Mouse (Mus musculus): ENCODE results near the gene Dnajc12. TPM values are rescaled to one million over a fixed set of nuclear protein-coding genes. Genes with fewer than 3 reads are reported as not detected.
"Not testable (repeated sequence)": the region's sequence is repeated elsewhere in the genome, so short reads cannot be mapped to it uniquely, and the experiment has no call there.

The Dnajc12 gene
- total RNA-seq, 4 experiments from 2014 or later = 25.0 to 33.4 (median 27.9) TPM

DNA sequence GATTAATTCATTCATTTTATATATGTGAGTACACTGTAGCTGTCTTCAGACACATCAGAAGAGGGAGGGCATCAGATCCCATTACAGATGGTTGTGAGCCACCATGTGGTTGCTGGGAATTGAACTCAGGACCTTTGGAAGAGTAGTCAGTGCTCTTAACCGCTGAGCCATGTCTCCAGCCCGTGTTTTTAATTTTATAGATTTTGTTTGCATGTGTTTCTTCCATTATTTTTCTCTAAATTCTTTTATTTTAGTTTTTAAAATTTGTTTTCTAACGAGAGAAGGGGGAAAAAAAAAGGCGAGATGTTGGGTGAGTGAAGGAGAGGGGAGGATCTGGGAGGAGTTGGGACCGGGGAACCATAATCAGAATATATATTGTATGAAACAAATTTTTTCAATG lies 3.7 kb downstream of the Dnajc12 start:
- DNase-seq (ENCODE audit: low spot score in 2 of 2) = not testable (repeated sequence)

- DNase-seq (ENCODE audit: low spot score in 2 of 2) = peak; percentile 72 to 81
Measured at GRCm38 (mm10) chr10:63386444-63386843, 4.2 kb downstream of the Dnajc12 start.

DNA sequence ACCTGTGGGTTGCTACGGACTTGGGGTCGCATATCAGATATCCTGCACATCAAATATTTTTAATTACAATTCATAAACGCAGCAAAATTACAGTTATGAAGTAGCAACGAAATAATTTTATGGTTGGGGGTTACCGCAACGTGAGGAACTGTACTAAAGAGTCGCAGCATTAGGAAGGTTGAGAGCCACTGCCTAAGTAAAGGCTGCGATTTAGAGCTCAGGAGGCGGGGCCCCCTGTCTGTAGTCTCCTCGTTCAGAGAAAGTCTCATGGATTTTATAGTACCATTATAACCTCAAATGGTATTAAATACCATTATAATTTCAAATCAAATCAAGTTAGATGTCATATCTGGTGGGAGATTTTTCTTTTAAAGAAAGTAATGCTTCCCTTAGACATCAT lies 4.7 kb downstream of the Dnajc12 start:
- DNase-seq (ENCODE audit: low spot score in 2 of 2) = no peak

DNA sequence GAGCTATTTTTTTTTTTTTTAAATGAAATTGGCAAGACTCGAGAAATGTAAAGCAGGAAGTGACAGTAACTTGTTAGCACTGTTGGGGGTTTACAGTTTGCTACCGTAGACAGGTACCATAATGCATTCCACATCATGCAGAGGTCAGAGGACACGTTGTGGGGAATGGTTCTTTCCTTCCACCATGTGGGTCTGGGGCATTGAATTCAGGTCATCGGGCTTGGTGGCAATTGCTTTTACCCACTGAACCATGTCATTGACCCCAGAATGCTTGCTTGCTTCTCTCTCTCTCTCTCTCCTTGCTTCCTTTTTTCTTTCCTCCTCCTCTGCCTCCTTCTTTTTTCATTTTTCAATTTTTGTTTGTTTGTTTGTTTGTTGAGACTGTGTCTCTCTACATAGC lies 6.7 kb downstream of the Dnajc12 start:
- DNase-seq (ENCODE audit: low spot score in 2 of 2) = no peak

DNA sequence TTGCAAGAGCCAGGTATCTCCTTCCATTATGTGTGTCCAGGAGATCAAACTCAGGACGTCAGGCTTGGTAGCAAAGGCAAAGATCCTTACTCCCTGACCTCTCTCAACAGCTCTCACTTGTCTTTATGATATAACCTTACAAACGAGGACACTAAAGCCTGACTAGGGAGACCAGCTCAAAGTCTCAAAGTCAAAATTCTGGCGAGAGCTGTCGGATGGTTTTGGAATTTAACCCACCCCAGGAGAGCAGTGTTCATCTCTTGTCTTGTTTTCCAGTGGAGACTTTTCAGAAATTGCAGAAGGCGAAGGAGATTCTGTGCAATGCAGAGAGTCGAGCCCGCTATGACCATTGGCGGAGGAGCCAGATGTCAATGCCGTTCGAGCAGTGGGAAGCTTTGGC lies 14.7 kb downstream of the Dnajc12 start:
- no peak for DNase-seq (ENCODE audit: low spot score in 2 of 2)

- DNase-seq (ENCODE audit: low spot score in 2 of 2) = no peak
Measured at GRCm38 (mm10) chr10:63402731-63403504, 20.7 kb downstream of the Dnajc12 start.

DNA sequence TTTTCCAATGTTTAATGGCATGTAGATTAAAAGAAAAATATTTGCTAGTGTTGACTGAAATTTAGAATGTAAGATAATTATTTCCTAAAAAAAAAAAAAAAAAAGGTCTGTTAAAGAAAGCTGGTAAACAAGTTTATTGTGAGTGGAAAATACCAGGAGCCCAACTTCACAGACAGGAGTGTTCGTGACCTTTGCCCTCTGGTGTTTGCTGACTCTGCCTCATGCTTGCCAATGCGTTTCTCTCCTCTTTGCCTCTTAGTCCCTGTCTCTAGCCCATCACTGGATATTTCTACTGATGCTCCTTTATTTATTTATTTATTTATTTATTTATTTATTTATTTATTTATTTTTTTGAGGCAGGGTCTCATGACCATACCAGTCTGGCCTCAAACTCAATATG lies 21.4 kb downstream of the Dnajc12 start:
- no peak for DNase-seq (ENCODE audit: low spot score in 2 of 2)

DNA sequence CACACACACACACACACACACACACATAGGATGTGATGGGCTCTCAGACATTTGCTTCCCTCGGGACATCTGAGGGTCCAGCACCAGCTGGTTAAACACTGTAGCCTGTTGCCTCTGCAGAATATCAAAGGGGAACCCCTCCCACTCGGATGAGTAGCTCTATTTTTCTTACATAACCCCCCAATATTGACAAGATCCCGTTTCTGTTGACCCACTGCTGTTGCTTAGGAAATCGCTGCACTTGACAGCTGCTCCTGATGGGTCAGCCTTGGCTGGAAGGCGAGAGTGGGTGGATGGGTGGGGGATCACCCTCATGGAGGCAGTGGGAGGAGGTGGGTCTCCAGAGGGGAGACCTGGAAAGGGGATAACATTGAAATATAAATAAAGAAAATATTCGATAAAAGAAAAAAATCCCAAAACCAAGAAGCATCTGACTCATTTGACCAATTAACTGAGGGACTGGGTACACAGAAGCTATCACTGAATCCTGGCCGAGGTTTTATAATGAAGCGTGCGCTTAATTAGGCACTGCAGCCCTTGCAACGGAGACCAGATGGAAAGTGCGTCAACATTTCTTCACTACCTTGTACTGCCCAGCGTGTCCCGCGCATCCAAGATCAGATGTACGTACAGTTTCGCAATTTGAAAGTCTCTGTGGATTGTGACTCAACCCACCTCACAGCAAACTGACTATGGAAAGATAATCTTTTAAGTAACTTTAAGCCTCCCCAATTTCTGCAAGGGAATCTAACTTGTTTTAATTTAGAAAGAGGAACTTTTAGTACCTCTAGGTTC lies 28.1 kb downstream of the Dnajc12 start:
- DNase-seq (ENCODE audit: low spot score in 2 of 2) = no peak

DNA sequence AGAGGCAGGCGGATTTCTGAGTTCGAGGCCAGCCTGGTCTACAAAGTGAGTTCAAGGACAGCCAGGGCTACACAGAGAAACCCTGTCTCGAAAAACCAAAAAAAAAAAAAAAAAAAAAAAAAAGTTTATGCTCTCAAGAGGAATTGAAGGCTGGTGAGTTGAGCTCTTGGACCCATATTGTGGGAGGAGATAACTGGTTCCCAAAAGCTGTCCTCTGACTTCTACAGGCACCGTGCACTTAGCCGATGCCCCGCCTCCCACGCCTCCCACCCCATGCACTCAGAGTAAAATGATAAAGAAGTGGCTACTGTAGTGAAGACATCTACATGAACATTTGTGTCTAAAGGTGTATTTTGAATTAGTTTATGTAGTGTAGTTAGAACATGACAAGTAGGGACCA lies 29.4 kb downstream of the Dnajc12 start:
- not testable (repeated sequence) for DNase-seq (ENCODE audit: low spot score in 2 of 2)

- DNase-seq (ENCODE audit: low spot score in 2 of 2) = no peak
Measured at GRCm38 (mm10) chr10:63412756-63413155, 30.5 kb downstream of the Dnajc12 start.

GRCm38 (mm10) chr10:63415287-63415686 lies 33.0 kb downstream of the Dnajc12 start:
- DNase-seq (ENCODE audit: low spot score in 2 of 2) = no peak

- DNase-seq (ENCODE audit: low spot score in 2 of 2) = no peak
Measured at GRCm38 (mm10) chr10:63415850-63416249, 33.6 kb downstream of the Dnajc12 start.

GRCm38 (mm10) chr10:63417061-63417460 lies 34.8 kb downstream of the Dnajc12 start:
- DNase-seq (ENCODE audit: low spot score in 2 of 2) = no peak

- no peak for DNase-seq (ENCODE audit: low spot score in 2 of 2)
Measured at GRCm38 (mm10) chr10:63421739-63422735, 39.8 kb downstream of the Dnajc12 start, which contains the start of gene Gm7075. Gm7075 (minus strand) TSS chr10:63421789.

GRCm38 (mm10) chr10:63422736-63422992 lies 40.4 kb downstream of the Dnajc12 start:
- DNase-seq (ENCODE audit: low spot score in 2 of 2) = no peak

DNA sequence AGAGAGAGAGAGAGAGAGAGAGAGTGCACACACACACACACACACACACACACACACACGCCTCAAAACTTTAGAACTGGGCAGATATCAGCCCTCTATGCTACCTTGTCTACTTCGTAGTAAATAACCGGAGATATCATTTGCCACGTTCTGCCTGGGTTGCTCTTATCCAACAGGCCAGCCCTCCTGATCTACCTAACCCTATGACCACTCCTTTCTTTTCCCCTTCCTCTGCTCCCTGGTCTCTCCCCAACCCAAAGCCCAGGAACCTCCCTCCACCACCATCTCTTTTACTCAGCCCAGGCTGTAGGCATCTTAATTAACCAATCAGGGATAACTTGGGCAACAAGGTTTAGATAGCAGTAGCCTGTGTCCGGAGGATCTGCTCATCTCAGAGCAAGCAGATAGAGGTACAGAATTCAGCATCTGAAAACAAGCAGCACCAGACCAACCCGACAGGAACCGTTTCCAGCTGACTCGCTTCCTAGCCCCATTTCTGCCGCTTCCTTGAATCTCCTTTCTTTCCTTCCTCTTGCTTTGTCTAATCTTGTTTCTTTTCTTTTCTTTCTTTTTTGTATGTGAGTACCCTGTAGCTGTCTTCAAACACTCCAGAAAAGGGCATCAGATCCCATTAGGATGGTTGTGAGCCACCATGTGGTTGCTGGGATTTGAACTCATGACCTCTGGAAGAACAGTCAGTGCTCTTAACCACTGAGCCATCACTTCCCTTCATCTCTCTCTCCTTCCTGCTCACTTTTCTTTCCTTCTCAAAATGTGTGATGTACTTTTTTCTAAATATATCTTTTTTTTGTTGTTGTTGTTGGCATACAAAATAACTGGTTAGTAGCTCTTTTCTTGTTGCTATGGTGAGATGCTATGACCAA lies 41.6 kb downstream of the Dnajc12 start:
- no peak for DNase-seq (ENCODE audit: low spot score in 2 of 2)

- no peak for DNase-seq (ENCODE audit: low spot score in 2 of 2)
Measured at GRCm38 (mm10) chr10:63424475-63424814, 42.2 kb downstream of the Dnajc12 start.

DNA sequence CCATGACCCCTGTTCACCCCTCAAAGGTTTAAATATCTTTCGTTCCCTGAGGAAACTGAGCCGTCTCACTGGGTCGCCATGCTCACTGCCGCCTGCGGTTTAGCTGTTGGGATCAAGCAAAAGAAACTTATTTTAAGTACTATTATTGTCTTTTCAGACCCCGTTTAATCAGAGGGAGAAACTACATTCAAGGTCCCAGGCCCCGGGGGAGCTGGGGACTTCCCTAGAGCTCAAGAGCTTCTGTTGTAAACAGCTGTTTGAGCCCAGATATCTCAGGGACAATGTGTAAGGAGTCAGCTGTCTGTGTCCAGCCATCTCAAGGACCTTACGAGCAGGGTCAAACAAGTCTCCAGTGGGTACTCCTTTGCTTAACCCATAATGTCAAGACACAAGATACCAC lies 44.9 kb downstream of the Dnajc12 start:
- no peak for DNase-seq (ENCODE audit: low spot score in 2 of 2)

- peak; percentile 33 to 43 for DNase-seq (ENCODE audit: low spot score in 2 of 2)
Measured at GRCm38 (mm10) chr10:63428243-63429022, 46.2 kb downstream of the Dnajc12 start.

DNA sequence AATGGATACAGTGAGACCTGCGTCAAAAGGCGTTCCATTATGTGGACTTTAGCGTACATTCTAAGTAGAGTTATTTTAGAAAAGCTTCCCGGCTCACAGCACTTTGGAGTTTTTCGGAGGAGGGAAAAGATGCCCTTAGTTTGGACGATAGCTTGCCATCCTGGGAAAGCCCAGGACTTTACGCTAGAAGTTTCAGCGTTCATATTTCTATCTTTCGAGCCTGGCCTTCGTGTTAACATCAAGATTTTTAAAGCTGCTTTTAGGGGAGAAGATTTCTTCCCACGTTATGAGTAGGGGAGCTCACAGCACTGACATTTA lies 46.7 kb downstream of the Dnajc12 start:
- no peak for DNase-seq (ENCODE audit: low spot score in 2 of 2)

Measured in left cerebral cortex, adult 8-10 months (tissue).